Mouse (Mus musculus) ES-E14 (cell line): ENCODE results near the gene Ppp1r9b. TPM values are rescaled to one million over a fixed set of nuclear protein-coding genes. Genes with fewer than 3 reads are reported as not detected.

Experiments
- DNase-seq: peaks from one replicate; pipeline ENCODE4 v3.0.0-alpha.2; 2013; ENCODE audit warnings: low read depth, low spot score
- H3K27ac ChIP-seq: 2 replicates; pipeline ENCODE4 v1.5.1; 2012; ENCODE audit warnings: low read depth, mild to moderate bottlenecking, low read length, moderate library complexity, mixed read lengths; ENCODE audit not compliant: poor library complexity, insufficient read depth, severe bottlenecking
- H3K36me3 ChIP-seq: 2 replicates; pipeline ENCODE4 v1.6.1; 2012; ENCODE audit warnings: mild to moderate bottlenecking, low read length, moderate library complexity, mixed read lengths; ENCODE audit not compliant: control insufficient read depth, poor library complexity, insufficient read depth, severe bottlenecking
- H3K4me1 ChIP-seq, 2 experiments: fragments of 150-350 bp in 1 of 2; sonication (generic) in 1 of 2; 2 replicates each; pipeline ENCODE4 v1.6.1; 2012; ENCODE audit warnings: low read length in 2 of 2, mild to moderate bottlenecking in 1 of 2, mixed read lengths in 1 of 2; ENCODE audit not compliant: control insufficient read depth in 2 of 2, insufficient read depth in 2 of 2, poor library complexity in 1 of 2
- H3K4me3 ChIP-seq, 2 experiments: fragments of 150-350 bp in 1 of 2; sonication (generic) in 1 of 2; 2 replicates each; pipeline ENCODE4 v1.5.1; 2012; ENCODE audit warnings: low read length in 2 of 2, low read depth in 1 of 2, mild to moderate bottlenecking in 1 of 2, mixed read lengths in 1 of 2; ENCODE audit not compliant: insufficient read depth in 1 of 2, poor library complexity in 1 of 2, severe bottlenecking in 1 of 2
- H3K9ac ChIP-seq: 2 replicates; pipeline ENCODE4 v1.6.1; 2012; ENCODE audit warnings: low read depth, mild to moderate bottlenecking, low read length, mixed read lengths; ENCODE audit not compliant: poor library complexity, insufficient read depth, severe bottlenecking
- H3K9me3 ChIP-seq: fragments of 150-350 bp; sonication (generic); 2 replicates; pipeline ENCODE4 v1.6.1; 2012; ENCODE audit warnings: low read depth, mild to moderate bottlenecking, low read length; ENCODE audit not compliant: control insufficient read depth, insufficient read depth
- CHD2 ChIP-seq: IDR thresholded peaks from 2 replicates; pipeline ENCODE4 v1.6.1; 2014; ENCODE audit warnings: mild to moderate bottlenecking, low read depth, low read length, inconsistent platforms
- HCFC1 ChIP-seq: IDR thresholded peaks from 2 replicates; pipeline ENCODE4 v1.6.1; 2012; ENCODE audit warnings: low read length, inconsistent platforms, borderline replicate concordance; ENCODE audit not compliant: insufficient read depth
- MAFK ChIP-seq: IDR thresholded peaks from 2 replicates; pipeline ENCODE4 v1.6.1; 2014; ENCODE audit warnings: mild to moderate bottlenecking, low read depth, low read length, inconsistent platforms; ENCODE audit not compliant: insufficient read depth
- ZC3H11A ChIP-seq: IDR thresholded peaks from 2 replicates; pipeline ENCODE4 v1.6.1; 2012; ENCODE audit warnings: low read depth, mild to moderate bottlenecking, inconsistent platforms, low read length, borderline replicate concordance
- ZNF384 ChIP-seq: IDR thresholded peaks from 2 replicates; pipeline ENCODE4 v1.6.1; 2012; ENCODE audit warnings: low read depth, low read length, inconsistent platforms
- in situ Hi-C, 2 experiments: fragments of 600-800 bp; cut with MboI; formaldehyde crosslinking; loops; one replicate each; pipeline ENCODE4 v1.15.1; 2025; ENCODE audit warnings: low sequenced_read_pairs in 2 of 2, inconsistent platforms in 1 of 2; ENCODE audit not compliant: unreplicated experiment in 2 of 2
- total RNA-seq: library from RNA; depleted of rRNA; stranded (reverse); fragments of 300-350 nt; gene quantifications from 2 replicates; pipeline ENCODE4 v1.2.3, GENCODE M21; 2012

The Ppp1r9b gene
- total RNA-seq, 1 experiment, result 29.5 TPM

DNA sequence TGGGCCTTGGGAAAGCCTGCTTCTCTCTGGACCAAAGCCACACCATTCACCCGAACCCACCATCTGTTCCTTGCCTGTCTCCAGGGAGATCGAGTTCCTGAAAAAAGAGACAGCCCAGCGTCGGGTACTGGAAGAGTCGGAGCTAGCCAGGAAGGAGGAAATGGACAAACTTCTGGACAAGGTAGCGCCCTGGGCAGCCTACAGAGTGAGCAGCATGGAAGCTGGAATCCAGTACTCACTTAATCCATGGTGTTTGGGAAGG is 14.0 kb downstream of the Ppp1r9b start:
- peaks cover 23% of the 10 kb centered on the region for H3K36me3 ChIP-seq
- H3K27ac ChIP-seq, result no peak overlapping the region
- TF ChIP-seq CHD2 (no peak), HCFC1 (no peak), MAFK (no peak), ZC3H11A (no peak), ZNF384 (no peak)
- no peak for DNase-seq
- no peaks in the 10 kb centered on the region for H3K9me3 ChIP-seq
- in situ Hi-C loops, result no loop called here
- peaks cover 2 to 15% of the 10 kb centered on the region in 2 experiments; a peak in 2 of 4 replicates for H3K4me1 ChIP-seq
- H3K4me3 ChIP-seq, result no peak overlapping the region
- H3K9ac ChIP-seq, result no peak overlapping the region

DNA sequence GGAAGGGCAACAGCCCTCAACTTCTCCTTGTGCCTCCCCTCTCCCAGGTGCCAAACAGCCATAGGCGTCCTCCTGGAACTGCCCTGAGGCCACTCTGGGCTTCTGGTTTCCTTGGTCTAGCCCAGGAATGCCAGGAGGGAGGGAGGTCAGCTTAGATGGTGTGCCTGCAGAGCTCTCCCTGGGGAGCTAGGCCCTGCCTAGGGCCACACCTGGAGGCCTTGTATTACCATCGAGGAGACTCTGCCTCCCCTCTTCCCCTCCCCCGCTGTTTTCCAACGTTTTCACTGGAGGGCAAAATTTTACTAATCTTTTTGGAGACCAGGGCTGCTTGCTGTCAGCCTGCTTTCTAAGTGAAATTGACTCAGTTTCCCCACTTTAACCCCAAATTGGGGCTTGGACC is 15.2 kb downstream of the Ppp1r9b start:
- H3K4me3 ChIP-seq, result no peak overlapping the region
- no peak for DNase-seq

DNA sequence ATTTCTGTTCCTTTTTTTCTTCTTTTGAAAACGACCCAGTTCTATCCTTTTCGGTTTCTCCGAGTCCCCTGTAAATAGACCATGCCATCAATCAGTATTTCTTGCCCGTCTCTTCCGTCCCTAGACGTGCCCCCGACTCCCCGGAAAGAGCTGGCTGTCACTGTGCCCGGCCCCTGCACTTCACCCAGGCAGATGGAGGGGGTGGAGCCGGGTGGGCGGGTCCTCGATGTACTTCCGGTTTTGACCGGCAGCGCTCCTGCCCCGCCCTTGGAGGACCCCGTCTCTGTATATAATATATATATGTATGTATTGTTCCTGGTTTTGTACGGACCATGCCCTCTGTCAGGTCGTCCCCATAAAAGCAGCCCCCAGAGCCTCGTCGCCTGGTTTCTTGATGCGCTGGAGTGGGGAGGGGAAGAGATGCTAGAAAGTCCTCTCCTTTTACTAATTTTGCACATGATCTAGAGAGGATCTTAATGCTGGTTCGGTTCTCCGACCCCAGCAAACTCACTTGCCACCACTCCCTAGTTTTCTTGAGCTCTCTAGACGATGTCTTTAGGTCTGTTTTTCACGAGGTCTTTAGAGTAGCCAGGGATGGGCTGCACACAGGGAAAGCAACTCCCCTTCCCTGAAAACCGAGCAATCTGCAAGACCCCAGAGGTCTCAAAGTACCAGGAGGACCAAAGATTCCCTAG is 15.8 kb downstream of the Ppp1r9b start:
- Histone ChIP-seq H3K4me3 (peak overlapping the region in 1 of 2 experiments; percentile 31; a peak in 1 of 4 replicates), H3K27ac (no peak overlapping the region), H3K9me3 (no peaks in the 10 kb centered on the region), H3K9ac (no peak overlapping the region), H3K4me1 (peaks cover 2 to 10% of the 10 kb centered on the region in 2 experiments; a peak in 2 of 4 replicates), H3K36me3 (peaks cover 18% of the 10 kb centered on the region)
- DNase-seq, result no peak
- in situ Hi-C loops, result no loop called here
- TF ChIP-seq ZC3H11A, result no peak
- TF ChIP-seq ZNF384, result no peak
- TF ChIP-seq CHD2, result no peak
- no peak for TF ChIP-seq MAFK
- no peak for TF ChIP-seq HCFC1

More for the DNA sequence above, 15.2 kb downstream of the Ppp1r9b start:
- Histone ChIP-seq H3K9me3 (no peaks in the 10 kb centered on the region), H3K9ac (no peak overlapping the region), H3K27ac (no peak overlapping the region), H3K36me3 (peaks cover 23% of the 10 kb centered on the region), H3K4me1 (peaks cover 2 to 10% of the 10 kb centered on the region in 2 experiments; a peak in 2 of 4 replicates)
- in situ Hi-C loops, result no loop called here
- TF ChIP-seq CHD2 (no peak), ZC3H11A (no peak), MAFK (no peak), ZNF384 (no peak), HCFC1 (no peak)

DNA sequence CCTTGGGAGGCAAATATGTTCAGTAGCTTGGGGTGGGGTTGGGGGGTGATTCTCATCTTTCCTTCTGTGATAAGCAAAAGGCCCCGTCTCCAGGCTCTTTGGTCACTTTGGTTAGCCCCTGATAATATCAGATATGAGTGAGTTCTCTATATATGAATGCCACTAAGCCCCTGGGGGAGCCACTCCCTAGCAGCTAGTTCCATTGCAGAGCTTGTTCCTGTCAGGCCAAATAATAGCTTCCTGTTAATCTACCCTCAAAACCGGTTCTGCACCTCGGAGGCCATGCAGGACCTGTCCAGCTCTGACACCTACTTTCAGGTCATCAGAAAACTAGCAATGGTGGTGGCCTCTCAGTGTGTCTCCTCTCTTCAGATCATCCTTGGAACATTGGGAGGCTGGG is 16.6 kb downstream of the Ppp1r9b start:
- Histone ChIP-seq H3K4me1 (peaks cover 2 to 10% of the 10 kb centered on the region in 2 experiments; a peak in 2 of 4 replicates), H3K9ac (no peak overlapping the region), H3K27ac (no peak overlapping the region), H3K4me3 (no peak overlapping the region), H3K36me3 (peaks cover 12% of the 10 kb centered on the region; the same call in 1 of the 2 replicates), H3K9me3 (no peaks in the 10 kb centered on the region)
- TF ChIP-seq HCFC1, result no peak
- no peak for TF ChIP-seq MAFK
- TF ChIP-seq ZC3H11A, result no peak
- TF ChIP-seq CHD2, result no peak
- no peak for DNase-seq
- in situ Hi-C loops, result no loop called here
